Mouse (Mus musculus): ENCODE results near the gene Tepsin. TPM values are rescaled to one million over a fixed set of nuclear protein-coding genes. Genes with fewer than 3 reads are reported as not detected.

The Tepsin gene
- total and polyA plus RNA-seq, 2 experiments from 2014 or later: 8.7 to 20.4 TPM

GRCm38 (mm10) chr11:120137625-120138004 lies 39.1 kb upstream of the Tepsin start:
- no peak overlapping the region; the same call in 1 of the 2 replicates for H3K4me2 ChIP-seq (ENCODE audit: low read depth, low read length)
- peaks cover 16% of the 10 kb centered on the region for H3K36me3 ChIP-seq (replicated peaks; ENCODE audit: control insufficient read depth, insufficient read depth, low read length)
- DNase-seq (ENCODE audit: low spot score): peak; percentile 56
- no peaks in the 10 kb centered on the region for H3K9me3 ChIP-seq (replicated peaks; ENCODE audit: control insufficient read depth, low read length)
- no peaks in the 10 kb centered on the region for H3K27me3 ChIP-seq (ENCODE audit: control insufficient read depth, insufficient read depth, low read length)
- peak overlapping the region; percentile 86 for H3K27ac ChIP-seq (ENCODE audit: low read depth)
- 37% methylated on average over 5 of the region's 5 CpGs for WGBS
- peak overlapping the region; percentile 18; the same call in 1 of the 2 replicates for H3K9ac ChIP-seq (replicated peaks; ENCODE audit: low read depth, low read length)
- H3K4me1 ChIP-seq (ENCODE audit: control insufficient read depth, insufficient read depth): peaks cover 43% of the 10 kb centered on the region
- no peak overlapping the region for H3K4me3 ChIP-seq (ENCODE audit: low read depth, low read length)
- no peak for ATAC-seq (ENCODE audit: insufficient read depth, low read depth)
- TF ChIP-seq EP300 (IDR thresholded peaks at IDR 0.05; ENCODE audit: low read depth) (no peak), CTCF (IDR thresholded peaks at IDR 0.05; ENCODE audit: low read depth) (no peak)

DNA sequence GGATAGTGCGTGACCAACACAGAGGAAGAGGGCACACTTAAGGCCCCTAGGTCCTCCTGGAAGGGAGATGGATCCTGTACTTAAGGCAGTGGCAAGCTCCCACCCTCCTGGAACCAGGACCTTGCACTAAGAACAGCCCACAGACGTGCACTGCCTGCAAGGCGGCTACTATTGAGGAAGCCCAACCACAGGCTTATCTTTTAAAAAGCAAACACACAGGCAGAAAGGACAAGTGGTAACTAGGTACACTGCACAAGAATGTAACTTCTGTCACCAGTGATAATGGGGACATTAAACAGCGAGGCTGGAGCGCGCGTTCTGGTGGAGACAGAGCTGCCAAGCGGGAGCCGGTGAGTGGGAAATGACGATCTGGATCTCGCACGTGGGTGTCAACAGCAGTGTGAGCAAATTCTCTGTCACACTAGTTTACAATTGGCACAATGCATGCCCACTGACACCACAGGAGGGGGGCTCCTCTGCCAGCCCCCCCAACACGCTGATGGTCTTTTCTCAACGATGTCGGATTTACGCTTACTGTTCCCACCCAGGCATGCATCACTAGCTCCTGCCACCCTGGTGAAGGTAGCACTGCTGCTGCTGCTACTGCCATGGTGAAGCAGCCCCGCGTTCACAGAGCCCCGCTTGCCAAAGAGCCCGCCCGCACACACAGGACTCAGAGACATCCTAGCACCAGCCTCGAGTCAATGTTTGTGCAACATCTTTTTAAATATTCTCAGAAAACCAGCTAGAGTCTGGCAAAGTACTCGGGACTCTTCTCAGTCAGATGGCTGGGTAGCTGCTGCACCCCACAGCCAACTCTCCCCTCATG lies 38.5 kb upstream of the Tepsin start:
- 36% methylated on average over 23 of the region's 23 CpGs for WGBS
- TF ChIP-seq EP300 (IDR thresholded peaks at IDR 0.05; ENCODE audit: low read depth): peak; percentile 78; the same call in 1 of the 2 replicates
- no peak for TF ChIP-seq CTCF (IDR thresholded peaks at IDR 0.05; ENCODE audit: low read depth)

DNA sequence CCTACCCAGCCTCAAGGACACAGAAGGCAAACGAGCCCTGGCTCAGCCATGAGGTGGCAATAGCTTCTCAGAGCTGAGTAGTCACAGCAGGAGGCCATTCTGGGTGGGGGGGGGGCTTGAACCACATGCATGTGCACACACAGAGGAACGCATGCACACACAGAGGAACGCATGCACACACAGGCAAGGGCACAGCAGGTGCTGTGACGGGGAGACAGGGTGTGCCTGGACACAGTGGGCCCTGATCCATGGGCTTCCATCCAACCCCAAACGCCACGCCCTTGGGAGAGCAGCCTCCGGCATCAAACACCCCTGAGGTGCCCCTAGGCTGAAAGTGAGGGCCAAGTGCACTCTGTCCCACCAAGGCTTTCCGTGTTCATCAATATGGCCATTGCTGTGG lies 37.7 kb upstream of the Tepsin start:
- Histone ChIP-seq H3K9ac (replicated peaks; ENCODE audit: low read depth, low read length) (no peak overlapping the region), H3K4me3 (ENCODE audit: low read depth, low read length) (no peak overlapping the region), H3K36me3 (replicated peaks; ENCODE audit: control insufficient read depth, insufficient read depth, low read length) (peaks cover 30% of the 10 kb centered on the region), H3K27ac (ENCODE audit: low read depth) (peak overlapping the region; percentile 86), H3K27me3 (ENCODE audit: control insufficient read depth, insufficient read depth, low read length) (no peaks in the 10 kb centered on the region), H3K4me2 (ENCODE audit: low read depth, low read length) (no peak overlapping the region), H3K4me1 (ENCODE audit: control insufficient read depth, insufficient read depth) (peaks cover 43% of the 10 kb centered on the region), H3K9me3 (replicated peaks; ENCODE audit: control insufficient read depth, low read length) (no peaks in the 10 kb centered on the region)
- TF ChIP-seq CTCF (IDR thresholded peaks at IDR 0.05; ENCODE audit: low read depth): no peak
- TF ChIP-seq EP300 (IDR thresholded peaks at IDR 0.05; ENCODE audit: low read depth): no peak
- 56% methylated on average over 8 of the region's 8 CpGs for WGBS
- ATAC-seq (ENCODE audit: insufficient read depth, low read depth) (peak; percentile 19; the same call in 1 of the 2 replicates), DNase-seq (ENCODE audit: low spot score) (no peak)

More for the DNA sequence above, 38.5 kb upstream of the Tepsin start:
- H3K27ac ChIP-seq (ENCODE audit: low read depth): peak overlapping the region; percentile 86
- no peak overlapping the region for H3K4me2 ChIP-seq (ENCODE audit: low read depth, low read length)
- peaks cover 43% of the 10 kb centered on the region for H3K4me1 ChIP-seq (ENCODE audit: control insufficient read depth, insufficient read depth)
- peaks cover 22% of the 10 kb centered on the region for H3K36me3 ChIP-seq (replicated peaks; ENCODE audit: control insufficient read depth, insufficient read depth, low read length)
- H3K4me3 ChIP-seq (ENCODE audit: low read depth, low read length): no peak overlapping the region
- no peaks in the 10 kb centered on the region for H3K27me3 ChIP-seq (ENCODE audit: control insufficient read depth, insufficient read depth, low read length)
- peak; percentile 73 for ATAC-seq (ENCODE audit: insufficient read depth, low read depth)
- H3K9ac ChIP-seq (replicated peaks; ENCODE audit: low read depth, low read length): peak overlapping the region; percentile 18; the same call in 1 of the 2 replicates
- peak; percentile 84 for DNase-seq (ENCODE audit: low spot score)
- H3K9me3 ChIP-seq (replicated peaks; ENCODE audit: control insufficient read depth, low read length): no peaks in the 10 kb centered on the region

GRCm38 (mm10) chr11:120134847-120135530 lies 36.5 kb upstream of the Tepsin start:
- peak overlapping the region; percentile 86 for H3K27ac ChIP-seq (ENCODE audit: low read depth)
- peaks cover 43% of the 10 kb centered on the region for H3K4me1 ChIP-seq (ENCODE audit: control insufficient read depth, insufficient read depth)
- ATAC-seq (ENCODE audit: insufficient read depth, low read depth): peak; percentile 70
- H3K4me2 ChIP-seq (ENCODE audit: low read depth, low read length): no peak overlapping the region
- H3K9ac ChIP-seq (replicated peaks; ENCODE audit: low read depth, low read length): no peak overlapping the region
- no peaks in the 10 kb centered on the region for H3K27me3 ChIP-seq (ENCODE audit: control insufficient read depth, insufficient read depth, low read length)
- no peak overlapping the region for H3K4me3 ChIP-seq (ENCODE audit: low read depth, low read length)
- 24% methylated on average over 9 of the region's 9 CpGs for WGBS
- no peaks in the 10 kb centered on the region for H3K9me3 ChIP-seq (replicated peaks; ENCODE audit: control insufficient read depth, low read length)
- peak; percentile 79 for DNase-seq (ENCODE audit: low spot score)
- TF ChIP-seq CTCF (IDR thresholded peaks at IDR 0.05; ENCODE audit: low read depth) (no peak), EP300 (IDR thresholded peaks at IDR 0.05; ENCODE audit: low read depth) (no peak)
- H3K36me3 ChIP-seq (replicated peaks; ENCODE audit: control insufficient read depth, insufficient read depth, low read length): peaks cover 40% of the 10 kb centered on the region

DNA sequence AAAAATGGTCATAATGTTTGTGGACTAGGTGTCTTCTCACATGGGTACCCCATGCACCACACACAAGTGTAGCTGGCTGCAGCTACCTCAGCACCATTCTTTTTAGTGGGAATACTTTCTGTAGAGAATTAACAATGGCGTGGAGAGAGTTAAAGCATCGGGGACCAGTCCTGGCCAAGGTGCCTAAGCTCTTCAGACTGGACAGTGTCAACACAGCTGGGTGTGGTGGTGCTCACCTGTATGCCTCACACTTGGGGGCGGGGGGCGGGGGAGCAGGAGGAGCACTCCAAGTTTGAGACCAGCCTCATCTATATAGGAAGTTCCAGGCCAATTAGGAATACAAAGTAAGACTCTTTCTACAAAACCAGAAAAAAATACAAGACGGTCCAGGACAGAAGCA lies 35.6 kb upstream of the Tepsin start:
- Histone ChIP-seq H3K27me3 (ENCODE audit: control insufficient read depth, insufficient read depth, low read length) (no peaks in the 10 kb centered on the region), H3K4me1 (ENCODE audit: control insufficient read depth, insufficient read depth) (peaks cover 40% of the 10 kb centered on the region), H3K9ac (replicated peaks; ENCODE audit: low read depth, low read length) (no peak overlapping the region), H3K36me3 (replicated peaks; ENCODE audit: control insufficient read depth, insufficient read depth, low read length) (peaks cover 48% of the 10 kb centered on the region), H3K9me3 (replicated peaks; ENCODE audit: control insufficient read depth, low read length) (no peaks in the 10 kb centered on the region), H3K27ac (ENCODE audit: low read depth) (peak overlapping the region; percentile 86), H3K4me2 (ENCODE audit: low read depth, low read length) (no peak overlapping the region), H3K4me3 (ENCODE audit: low read depth, low read length) (no peak overlapping the region)
- 87% methylated on average over 5 of the region's 5 CpGs for WGBS
- DNase-seq (ENCODE audit: low spot score) (no peak), ATAC-seq (ENCODE audit: insufficient read depth, low read depth) (no peak)
- no peak for TF ChIP-seq EP300 (IDR thresholded peaks at IDR 0.05; ENCODE audit: low read depth)
- TF ChIP-seq CTCF (IDR thresholded peaks at IDR 0.05; ENCODE audit: low read depth): no peak

All from heart, postnatal 0 days (tissue).